Mouse (Mus musculus) gastrocnemius, adult 8-10 months (tissue): ENCODE results near the gene Dgki. TPM values are rescaled to one million over a fixed set of nuclear protein-coding genes. Genes with fewer than 3 reads are reported as not detected.

Experiments used
- DNase-seq, 2 experiments: peaks; one replicate each; pipeline ENCODE4 v3.0.0; 2022; ENCODE audit warnings: low spot score in 2 of 2
- total RNA-seq, 4 experiments: library from RNA; stranded (reverse); gene quantifications; 2 replicates each; pipeline ENCODE4 v1.2.4; 2022

Dgki gene
- under 1 TPM in 3 of 4 experiments, not detected in 1; 0.11 to 0.17 (median 0.16) TPM for total RNA-seq

DNA sequence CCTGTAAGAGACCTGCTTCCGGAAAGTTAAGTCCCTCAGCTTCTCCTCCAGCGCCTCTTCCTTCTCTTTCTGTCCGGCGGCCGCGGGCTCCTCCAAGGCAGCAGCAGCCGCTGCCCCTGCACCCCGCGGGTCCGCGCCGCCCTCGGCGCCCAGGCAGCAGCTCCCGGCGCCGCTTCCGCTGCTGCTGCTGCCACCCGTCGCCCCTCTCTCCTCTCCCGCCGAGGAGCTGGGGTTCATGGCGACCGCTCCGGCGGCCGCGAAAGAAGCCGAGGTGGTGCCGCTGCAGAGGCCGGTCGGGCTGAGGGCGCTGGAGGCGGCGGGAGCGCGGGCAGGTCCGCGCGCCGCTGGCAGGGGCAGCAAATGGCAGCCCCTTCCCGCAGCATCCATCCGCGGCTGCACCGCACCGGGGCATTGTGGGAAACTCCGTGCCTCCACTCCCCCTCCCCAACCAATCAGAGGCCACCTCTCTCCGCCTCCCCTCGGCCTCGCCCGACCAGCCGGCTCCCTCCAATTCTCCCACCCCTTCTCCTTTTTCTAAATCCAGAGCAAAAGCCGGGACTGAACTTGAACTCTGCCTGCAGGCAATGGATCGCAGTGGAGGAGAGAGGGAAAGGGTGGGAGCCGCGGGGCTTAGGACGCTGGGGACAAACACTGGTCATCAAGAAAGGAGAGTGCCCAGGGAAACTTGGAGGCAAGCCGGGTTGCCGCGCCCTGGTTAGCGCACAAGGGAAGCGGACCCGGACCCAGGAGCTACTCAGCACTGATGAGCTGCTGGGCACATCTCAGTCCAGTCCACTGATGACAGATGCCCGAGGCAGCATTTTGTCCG, at the start of gene Dgki:
Gene Dgki, minus strand, starts transcription at position 623 of the 829 bp plus-strand sequence.
- DNase-seq, result no peak

DNA sequence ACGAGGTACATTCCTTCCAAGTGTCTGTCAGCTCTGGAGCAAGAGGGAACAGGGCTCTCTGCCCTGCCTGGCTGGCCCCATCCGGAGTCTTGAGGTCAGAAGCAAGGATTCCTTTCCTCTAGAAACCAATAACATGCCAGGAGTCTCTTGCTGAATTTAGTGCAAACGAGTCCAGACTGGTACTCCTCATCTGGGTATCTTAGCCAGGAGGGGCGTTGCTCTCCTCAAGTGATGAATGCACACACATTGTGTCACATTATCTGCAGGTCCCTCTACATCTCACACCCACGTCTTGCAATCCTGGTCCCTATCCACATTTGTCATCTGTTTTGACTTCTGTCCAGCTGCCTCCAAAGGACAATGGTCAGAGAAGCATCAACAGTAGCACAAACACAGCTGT, 47.6 kb upstream of the Dgki start:
- DNase-seq, result no peak

- DNase-seq, result no peak
These were observed 38.1 kb upstream of the Dgki start for GRCm38 (mm10) chr6:37338055-37338454.

GRCm38 (mm10) chr6:37336831-37337260, 36.9 kb upstream of the Dgki start:
- DNase-seq, result no peak

GRCm38 (mm10) chr6:37336381-37336780, 36.4 kb upstream of the Dgki start:
- no peak for DNase-seq

- DNase-seq, result no peak
These were observed 32.9 kb upstream of the Dgki start for GRCm38 (mm10) chr6:37332846-37333245.

GRCm38 (mm10) chr6:37329901-37330864, 30.2 kb upstream of the Dgki start:
- no peak for DNase-seq

DNA sequence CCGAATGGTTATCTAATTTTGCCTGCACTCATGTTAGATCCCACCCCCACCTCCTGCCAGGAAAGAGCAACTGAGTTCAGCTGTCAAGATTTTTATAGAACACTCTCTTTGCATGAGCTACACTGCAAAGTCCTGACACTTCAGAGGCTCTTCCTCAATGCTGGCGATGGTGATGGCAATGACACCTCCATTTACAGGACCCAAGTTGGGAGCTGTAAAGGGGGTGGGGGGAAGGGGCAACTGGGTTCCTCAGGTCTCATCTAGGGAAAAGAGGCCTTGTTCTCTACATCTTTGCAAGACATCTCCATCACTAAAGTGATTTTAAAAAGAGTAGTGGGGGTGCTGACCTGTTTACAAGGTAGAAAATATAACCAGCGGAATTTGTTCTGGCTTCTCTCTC, 29.4 kb upstream of the Dgki start:
- no peak for DNase-seq

- no peak for DNase-seq
These were observed 28.7 kb upstream of the Dgki start for GRCm38 (mm10) chr6:37328671-37329070.

- DNase-seq, result no peak
These were observed 27.5 kb upstream of the Dgki start for GRCm38 (mm10) chr6:37327519-37327918.

- no peak for DNase-seq
These were observed 26.6 kb upstream of the Dgki start for GRCm38 (mm10) chr6:37326603-37326955.

DNA sequence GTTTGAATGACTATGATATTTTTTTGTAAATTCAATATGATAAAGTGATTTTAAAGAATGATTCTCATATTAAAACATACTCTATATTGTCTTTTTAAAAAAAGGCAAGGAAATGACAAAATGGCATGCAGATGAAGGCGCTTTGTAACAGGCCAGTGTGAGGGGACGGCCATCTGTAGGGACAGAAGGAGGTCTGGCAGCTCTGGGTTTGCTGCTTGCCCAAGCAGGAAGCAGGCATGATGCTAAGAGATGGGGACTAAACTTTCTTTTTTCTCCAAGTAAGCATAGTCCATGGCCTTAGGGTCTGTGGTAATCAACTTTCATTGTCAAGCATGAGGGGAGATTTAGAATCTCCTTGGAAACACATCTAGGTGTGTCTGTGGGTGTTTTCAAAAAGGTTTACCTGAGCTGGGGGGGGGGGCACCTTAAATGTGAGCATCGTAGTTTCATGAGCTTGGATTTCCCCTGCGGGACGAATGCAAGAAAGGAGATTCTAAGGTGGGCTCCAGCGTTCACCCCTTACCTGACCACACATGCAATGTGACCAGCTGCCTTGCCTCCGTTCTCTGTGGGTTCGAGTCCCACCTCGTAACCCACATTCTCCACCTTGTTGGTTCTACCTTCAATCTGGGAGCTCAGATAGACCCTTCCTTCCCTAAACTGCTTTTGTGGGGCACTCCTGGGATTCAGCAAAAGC, 26.1 kb upstream of the Dgki start:
- no peak for DNase-seq

GRCm38 (mm10) chr6:37325076-37325475, 25.1 kb upstream of the Dgki start:
- DNase-seq, result no peak

DNA sequence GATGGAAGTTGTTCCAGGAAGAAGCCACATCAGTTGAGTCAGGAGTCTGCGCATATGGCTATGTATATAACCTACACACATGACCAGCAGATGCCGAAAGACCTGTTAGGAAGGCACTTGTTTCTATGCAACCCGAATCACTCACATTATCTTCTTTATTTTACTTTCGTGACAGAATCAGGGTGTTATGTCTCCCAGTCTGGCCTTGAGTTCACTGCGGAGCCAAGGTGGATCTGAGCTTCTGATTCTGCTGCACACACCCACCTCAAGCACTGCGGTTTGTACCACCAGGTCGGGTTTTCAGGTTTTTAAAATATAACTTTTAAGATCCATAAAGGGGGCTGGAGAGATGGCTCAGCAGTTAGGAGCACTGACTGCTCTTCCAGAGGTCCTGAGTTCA, 22.7 kb upstream of the Dgki start:
- DNase-seq, result no peak

DNA sequence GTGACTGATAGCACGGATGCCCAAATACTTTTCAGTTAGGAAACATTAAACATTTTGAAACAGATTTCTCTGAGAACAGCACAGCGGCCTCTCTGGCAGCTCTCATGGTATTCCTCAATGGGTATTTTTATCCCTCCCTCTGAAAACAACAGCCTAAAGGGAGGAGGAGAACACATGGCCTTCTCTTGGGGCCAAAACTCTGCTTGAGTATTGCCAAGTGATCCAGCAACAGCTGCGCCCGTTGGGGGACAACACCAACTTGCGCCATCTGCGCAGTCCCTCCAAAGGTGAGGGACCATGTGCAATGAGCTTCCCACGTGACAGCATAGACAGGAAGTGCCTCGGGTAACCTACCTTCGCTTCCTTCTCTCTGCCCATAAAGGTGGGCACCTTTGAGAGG, 22.1 kb upstream of the Dgki start:
- no peak for DNase-seq

- DNase-seq, result no peak
These were observed 17.9 kb upstream of the Dgki start for GRCm38 (mm10) chr6:37317904-37318303.

GRCm38 (mm10) chr6:37315440-37315839, 15.5 kb upstream of the Dgki start:
- DNase-seq, result no peak

GRCm38 (mm10) chr6:37310601-37311000, 10.6 kb upstream of the Dgki start:
- DNase-seq, result no peak

DNA sequence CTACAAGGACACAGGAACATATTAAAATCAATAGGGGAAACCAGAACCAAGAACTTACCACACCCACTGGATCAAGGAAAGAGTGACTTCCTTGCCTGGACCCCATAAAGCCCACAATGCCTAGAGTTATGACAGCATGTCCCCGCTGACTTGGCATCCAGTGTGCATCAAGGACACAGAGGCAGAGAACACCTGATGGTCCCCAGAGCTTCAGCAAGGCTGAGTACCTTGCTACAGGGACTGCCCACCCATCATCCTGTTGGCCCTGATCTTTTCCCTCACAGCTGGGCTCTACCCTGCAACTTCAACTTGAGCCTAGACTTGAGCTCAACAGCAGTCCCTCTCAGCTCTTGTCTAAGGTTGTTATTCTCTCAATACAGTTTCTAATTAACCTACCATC, 6.6 kb upstream of the Dgki start:
- DNase-seq, result no peak

- DNase-seq, result no peak
These were observed 508 bp upstream of the Dgki start for GRCm38 (mm10) chr6:37300492-37300891.

GRCm38 (mm10) chr6:37298982-37299381, 1.0 kb downstream of the Dgki start:
- no peak for DNase-seq
